Mouse (Mus musculus): ENCODE results near the gene Lama5. TPM values are rescaled to one million over a fixed set of nuclear protein-coding genes. Genes with fewer than 3 reads are reported as not detected.
"Not testable (repeated sequence)": the region's sequence is repeated elsewhere in the genome, so short reads cannot be mapped to it uniquely, and the experiment has no call there.

Lama5 gene
- polyA plus RNA-seq, 1 experiment from 2014 or later: 1.2 TPM

DNA sequence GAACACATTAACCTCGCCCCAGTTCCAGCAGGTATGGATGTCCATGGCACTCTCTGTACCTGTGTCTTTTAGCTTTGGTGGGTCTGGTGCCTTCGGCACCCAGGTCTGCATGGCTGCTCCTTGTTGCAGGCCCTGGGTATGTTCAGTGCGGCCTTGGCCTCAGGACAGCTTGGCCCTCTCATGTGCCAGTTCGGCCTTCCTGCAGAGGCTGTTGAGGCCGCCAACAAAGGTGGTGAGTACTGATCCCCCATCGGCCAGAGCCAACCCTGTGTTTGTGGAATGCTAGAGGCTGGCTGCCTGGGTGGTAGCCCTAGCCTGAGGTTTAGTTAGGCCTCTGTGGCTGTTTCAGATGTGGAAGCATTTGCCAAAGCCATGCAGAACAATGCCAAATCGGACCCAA lies 49.9 kb downstream of the Lama5 start:
- WGBS: 91% methylated on average over 7 of the region's 7 CpGs
- no peak overlapping the region for H3K4me2 ChIP-seq (ENCODE audit: low read depth, low read length)
- no peak overlapping the region for H3K9ac ChIP-seq (replicated peaks; ENCODE audit: low read depth, low read length)
- no peaks in the 10 kb centered on the region for H3K9me3 ChIP-seq (ENCODE audit: control insufficient read depth, low read length)
- peaks cover 11% of the 10 kb centered on the region for H3K4me1 ChIP-seq (ENCODE audit: control insufficient read depth, insufficient read depth, low read length)
- peaks cover 33% of the 10 kb centered on the region for H3K36me3 ChIP-seq (ENCODE audit: control insufficient read depth, insufficient read depth, low read length)
- no peak overlapping the region for H3K4me3 ChIP-seq (ENCODE audit: low read depth, low read length)
- H3K27me3 ChIP-seq (ENCODE audit: control insufficient read depth, insufficient read depth, low read length): no peaks in the 10 kb centered on the region
- no peak for ATAC-seq (ENCODE audit: low read depth)
- H3K27ac ChIP-seq (ENCODE audit: low read depth, low read length): no peak overlapping the region

- no peak for ATAC-seq (ENCODE audit: low read depth)
- Histone ChIP-seq H3K36me3 (ENCODE audit: control insufficient read depth, insufficient read depth, low read length) (peaks cover 33% of the 10 kb centered on the region), H3K9ac (replicated peaks; ENCODE audit: low read depth, low read length) (no peak overlapping the region), H3K9me3 (ENCODE audit: control insufficient read depth, low read length) (no peaks in the 10 kb centered on the region), H3K27ac (ENCODE audit: low read depth, low read length) (no peak overlapping the region), H3K4me3 (ENCODE audit: low read depth, low read length) (no peak overlapping the region), H3K27me3 (ENCODE audit: control insufficient read depth, insufficient read depth, low read length) (no peaks in the 10 kb centered on the region), H3K4me1 (ENCODE audit: control insufficient read depth, insufficient read depth, low read length) (peaks cover 11% of the 10 kb centered on the region), H3K4me2 (ENCODE audit: low read depth, low read length) (no peak overlapping the region)
- 98% methylated on average over 5 of the region's 5 CpGs for WGBS
Measured at GRCm38 (mm10) chr2:180174121-180174520, 51.5 kb downstream of the Lama5 start.

GRCm38 (mm10) chr2:180173711-180174110 lies 51.9 kb downstream of the Lama5 start:
- 92% methylated on average over 8 of the region's 8 CpGs for WGBS
- Histone ChIP-seq H3K36me3 (ENCODE audit: control insufficient read depth, insufficient read depth, low read length) (peaks cover 33% of the 10 kb centered on the region), H3K4me1 (ENCODE audit: control insufficient read depth, insufficient read depth, low read length) (peaks cover 11% of the 10 kb centered on the region)
- H3K4me3 ChIP-seq (ENCODE audit: low read depth, low read length); H3K27ac ChIP-seq (ENCODE audit: low read depth, low read length); H3K4me2 ChIP-seq (ENCODE audit: low read depth, low read length); H3K9me3 ChIP-seq (ENCODE audit: control insufficient read depth, low read length); H3K9ac ChIP-seq (replicated peaks; ENCODE audit: low read depth, low read length); ATAC-seq (ENCODE audit: low read depth); H3K27me3 ChIP-seq (ENCODE audit: control insufficient read depth, insufficient read depth, low read length): not testable (repeated sequence)

DNA sequence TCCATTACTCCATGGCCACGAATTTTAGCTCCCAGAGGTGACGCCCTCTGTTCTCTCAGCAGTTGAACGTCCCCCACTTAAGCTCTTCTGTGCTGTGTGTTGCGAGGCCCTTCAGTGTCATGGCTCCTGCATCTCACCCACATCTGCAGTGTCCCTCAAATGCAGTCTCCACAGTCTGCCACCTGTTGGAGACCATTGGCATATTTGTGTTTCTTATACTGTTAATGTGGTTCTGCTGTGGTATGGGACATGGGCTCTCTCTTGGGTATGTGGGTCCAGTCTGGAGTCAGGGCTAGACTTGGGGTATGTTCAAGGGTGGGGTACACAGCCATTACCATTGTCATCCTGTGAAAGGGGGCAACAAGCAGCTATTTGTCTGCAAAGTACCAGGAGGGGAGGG lies 52.5 kb downstream of the Lama5 start:
- no peak overlapping the region for H3K27ac ChIP-seq (ENCODE audit: low read depth, low read length)
- H3K4me1 ChIP-seq (ENCODE audit: control insufficient read depth, insufficient read depth, low read length): peaks cover 11% of the 10 kb centered on the region
- 81% methylated on average over 4 of the region's 4 CpGs for WGBS
- H3K4me3 ChIP-seq (ENCODE audit: low read depth, low read length): no peak overlapping the region
- H3K4me2 ChIP-seq (ENCODE audit: low read depth, low read length): peak overlapping the region; percentile 65
- H3K27me3 ChIP-seq (ENCODE audit: control insufficient read depth, insufficient read depth, low read length): no peaks in the 10 kb centered on the region
- no peaks in the 10 kb centered on the region for H3K9me3 ChIP-seq (ENCODE audit: control insufficient read depth, low read length)
- ATAC-seq (ENCODE audit: low read depth): no peak
- H3K9ac ChIP-seq (replicated peaks; ENCODE audit: low read depth, low read length): no peak overlapping the region
- H3K36me3 ChIP-seq (ENCODE audit: control insufficient read depth, insufficient read depth, low read length): peaks cover 33% of the 10 kb centered on the region

DNA sequence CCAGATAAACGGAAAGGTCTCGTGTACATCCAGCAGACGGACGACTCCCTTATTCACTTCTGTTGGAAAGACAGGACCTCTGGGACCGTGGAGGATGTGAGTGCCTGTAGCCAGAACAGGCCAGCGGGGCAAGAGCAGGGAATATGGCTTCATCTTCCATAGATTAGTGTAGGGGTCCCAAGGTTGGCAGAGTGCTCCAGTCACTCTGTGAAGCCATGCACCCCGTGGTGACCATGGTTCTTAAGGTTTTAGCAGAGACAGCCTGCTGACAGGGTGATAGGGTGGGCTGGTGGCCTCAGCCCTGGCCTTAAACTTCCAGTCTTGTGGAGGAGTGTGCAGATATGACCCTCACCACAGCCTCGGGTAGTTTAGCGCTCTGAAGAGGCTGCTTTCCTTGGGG lies 53.5 kb downstream of the Lama5 start:
- Histone ChIP-seq H3K27me3 (ENCODE audit: control insufficient read depth, insufficient read depth, low read length) (no peaks in the 10 kb centered on the region), H3K9me3 (ENCODE audit: control insufficient read depth, low read length) (no peaks in the 10 kb centered on the region), H3K36me3 (ENCODE audit: control insufficient read depth, insufficient read depth, low read length) (peaks cover 25% of the 10 kb centered on the region), H3K9ac (replicated peaks; ENCODE audit: low read depth, low read length) (peak overlapping the region; percentile 94), H3K4me3 (ENCODE audit: low read depth, low read length) (peak overlapping the region; percentile 91), H3K4me1 (ENCODE audit: control insufficient read depth, insufficient read depth, low read length) (peaks cover 11% of the 10 kb centered on the region), H3K27ac (ENCODE audit: low read depth, low read length) (peak overlapping the region; percentile 91; the same call in 1 of the 2 replicates), H3K4me2 (ENCODE audit: low read depth, low read length) (peak overlapping the region; percentile 65)
- 2% methylated on average over 7 of the region's 9 CpGs for WGBS
- ATAC-seq (ENCODE audit: low read depth): no peak

DNA sequence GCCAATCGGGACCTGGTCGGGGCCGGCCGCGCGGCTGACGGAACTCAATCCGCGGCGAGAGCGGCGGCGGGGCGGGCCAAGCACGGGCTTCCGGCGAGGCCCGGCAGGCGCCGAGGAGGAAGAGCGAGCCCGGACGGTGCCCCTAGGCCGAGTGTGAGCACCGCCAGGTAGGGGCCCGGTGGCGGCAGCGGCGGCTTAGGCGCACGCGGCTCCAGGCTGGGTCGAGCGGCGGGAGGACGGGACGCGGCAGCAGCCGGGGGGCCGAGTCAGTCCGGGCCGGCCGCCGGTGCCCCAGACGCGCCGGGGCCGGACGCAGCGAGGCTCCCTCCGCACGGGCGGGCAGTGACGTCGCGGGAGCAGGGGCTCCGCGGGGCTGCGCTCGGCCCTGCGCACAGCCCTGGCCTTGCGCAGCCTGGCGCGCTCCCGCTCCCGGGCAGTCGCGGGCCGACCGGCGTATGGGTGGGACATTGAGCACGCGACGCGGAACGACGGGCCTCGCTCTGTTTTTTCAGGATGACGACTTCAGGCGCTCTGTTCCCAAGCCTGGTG lies 54.1 kb downstream of the Lama5 start:
- Histone ChIP-seq H3K4me2 (ENCODE audit: low read depth, low read length) (peak overlapping the region; percentile 65), H3K9me3 (ENCODE audit: control insufficient read depth, low read length) (no peaks in the 10 kb centered on the region), H3K4me1 (ENCODE audit: control insufficient read depth, insufficient read depth, low read length) (peaks cover 11% of the 10 kb centered on the region), H3K27ac (ENCODE audit: low read depth, low read length) (peak overlapping the region; percentile 91), H3K27me3 (ENCODE audit: control insufficient read depth, insufficient read depth, low read length) (no peaks in the 10 kb centered on the region), H3K9ac (replicated peaks; ENCODE audit: low read depth, low read length) (peak overlapping the region; percentile 94), H3K4me3 (ENCODE audit: low read depth, low read length) (peak overlapping the region; percentile 91), H3K36me3 (ENCODE audit: control insufficient read depth, insufficient read depth, low read length) (peaks cover 23% of the 10 kb centered on the region)
- under 1% methylated on average over 67 of the region's 80 CpGs for WGBS
- ATAC-seq (ENCODE audit: low read depth): peak; percentile 68

DNA sequence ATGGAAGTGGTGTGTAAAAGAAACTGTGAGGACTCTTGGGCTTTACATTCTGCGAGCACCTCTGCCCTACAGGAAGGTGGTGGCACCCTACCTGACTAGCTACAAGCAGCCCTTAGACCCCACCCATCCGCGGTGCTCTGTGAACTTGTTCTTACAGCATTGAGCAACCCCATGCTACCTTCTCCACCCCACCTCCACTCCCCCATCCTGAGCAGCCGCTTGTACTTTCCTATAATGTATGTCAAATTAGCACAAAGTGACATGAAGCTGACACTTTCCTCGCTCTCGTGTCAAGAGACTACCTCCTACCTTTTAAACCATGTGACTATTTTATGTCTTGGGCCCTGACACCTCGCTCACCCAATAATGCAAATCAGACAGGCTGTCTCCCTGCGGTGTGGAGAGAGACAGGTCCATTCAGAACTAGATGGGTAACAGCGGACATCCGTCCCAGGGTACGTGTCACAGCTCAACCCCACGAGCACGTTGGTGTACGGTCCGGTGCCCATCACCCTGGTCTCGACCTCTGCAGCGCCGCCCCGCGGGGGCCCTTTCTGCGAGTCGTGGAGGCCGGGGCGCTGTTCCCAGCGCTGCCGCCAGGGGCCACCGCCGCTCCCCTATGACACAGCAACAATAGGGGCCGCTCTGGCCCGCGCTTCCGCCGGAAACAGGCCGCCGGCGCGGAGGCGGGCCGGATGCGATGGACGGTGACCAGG lies 54.7 kb downstream of the Lama5 start, which contains the start of gene Adrm1:
Adrm1 (plus strand) TSS at position 680 of the 716 bp plus-strand sequence.
- H3K4me3 ChIP-seq (ENCODE audit: low read depth, low read length): peak within 1 kb of the TSS; percentile 91
- H3K36me3 ChIP-seq (ENCODE audit: control insufficient read depth, insufficient read depth, low read length): peaks cover 19% of the 10 kb centered on the region; the same call in 1 of the 2 replicates
- 4% methylated on average over 41 of the region's 41 CpGs for WGBS
- peak within 1 kb of the TSS; percentile 65 for H3K4me2 ChIP-seq (ENCODE audit: low read depth, low read length)
- H3K27ac ChIP-seq (ENCODE audit: low read depth, low read length): peak within 1 kb of the TSS; percentile 91
- peak within 1 kb of the TSS; percentile 94 for H3K9ac ChIP-seq (replicated peaks; ENCODE audit: low read depth, low read length)
- ATAC-seq (ENCODE audit: low read depth): peak; percentile 99; the same call in 1 of the 2 replicates
- H3K4me1 ChIP-seq (ENCODE audit: control insufficient read depth, insufficient read depth, low read length): peaks cover 11% of the 10 kb centered on the region
- no peaks in the 10 kb centered on the region for H3K9me3 ChIP-seq (ENCODE audit: control insufficient read depth, low read length)
- no peaks in the 10 kb centered on the region for H3K27me3 ChIP-seq (ENCODE audit: control insufficient read depth, insufficient read depth, low read length)

GRCm38 (mm10) chr2:180170151-180170805 lies 55.4 kb downstream of the Lama5 start:
- Histone ChIP-seq H3K36me3 (ENCODE audit: control insufficient read depth, insufficient read depth, low read length) (peaks cover 12% of the 10 kb centered on the region; the same call in 1 of the 2 replicates), H3K4me1 (ENCODE audit: control insufficient read depth, insufficient read depth, low read length) (peaks cover 11% of the 10 kb centered on the region), H3K4me2 (ENCODE audit: low read depth, low read length) (peak overlapping the region; percentile 51; the same call in 1 of the 2 replicates), H3K9ac (replicated peaks; ENCODE audit: low read depth, low read length) (peak overlapping the region; percentile 37; the same call in 1 of the 2 replicates), H3K27ac (ENCODE audit: low read depth, low read length) (no peak overlapping the region), H3K9me3 (ENCODE audit: control insufficient read depth, low read length) (no peaks in the 10 kb centered on the region), H3K27me3 (ENCODE audit: control insufficient read depth, insufficient read depth, low read length) (no peaks in the 10 kb centered on the region), H3K4me3 (ENCODE audit: low read depth, low read length) (no peak overlapping the region)
- ATAC-seq (ENCODE audit: low read depth): no peak
- 89% methylated on average over 11 of the region's 11 CpGs for WGBS

GRCm38 (mm10) chr2:180166869-180167268 lies 58.8 kb downstream of the Lama5 start:
- Histone ChIP-seq H3K27ac (ENCODE audit: low read depth, low read length) (no peak overlapping the region), H3K36me3 (ENCODE audit: control insufficient read depth, insufficient read depth, low read length) (peaks cover 15% of the 10 kb centered on the region; the same call in 1 of the 2 replicates), H3K4me1 (ENCODE audit: control insufficient read depth, insufficient read depth, low read length) (no peaks in the 10 kb centered on the region), H3K4me3 (ENCODE audit: low read depth, low read length) (no peak overlapping the region), H3K27me3 (ENCODE audit: control insufficient read depth, insufficient read depth, low read length) (no peaks in the 10 kb centered on the region), H3K4me2 (ENCODE audit: low read depth, low read length) (no peak overlapping the region), H3K9me3 (ENCODE audit: control insufficient read depth, low read length) (no peaks in the 10 kb centered on the region), H3K9ac (replicated peaks; ENCODE audit: low read depth, low read length) (no peak overlapping the region)
- 88% methylated on average over 2 of the region's 2 CpGs for WGBS
- ATAC-seq (ENCODE audit: low read depth): no peak
